Mouse (Mus musculus) liver, embryonic 14.5 days (tissue): ENCODE data around the gene Mecp2.

Experiments used
- CTCF ChIP-seq: IDR thresholded peaks from 2 replicates; pipeline ENCODE4 v1.5.1; 2016; ENCODE audit warnings: antibody characterized with exemption, low read depth, control low read depth
- EP300 ChIP-seq: IDR thresholded peaks from 2 replicates; pipeline ENCODE4 v1.6.1; 2016; ENCODE audit warnings: antibody characterized with exemption, low read depth

GRCm38 (mm10) chrX:74103457-74104188 is 31.5 kb downstream of the Mecp2 start:
- TF ChIP-seq CTCF (no peak), EP300 (no peak)
